ENCODE assay signal across 8 mouse cellular contexts in genomic region chr11:31870285-31871010, GRCm38 (mm10). TPM values are rescaled to one million over a fixed set of nuclear protein-coding genes. Genes with fewer than 3 reads are reported as not detected.
A peak's percentile ranks its signal among the peaks of the same experiment; 100 is the strongest.
DNase-seq lines count a peak whose midpoint lies in the region; ATAC-seq lines count a peak whose summit lies in the region.

No protein-coding gene starts in this region.

- no peaks in the 10 kb centered on the region for H3K27me3 ChIP-seq in lung, embryonic 16.5 days (ENCODE audit: control insufficient read depth, insufficient read depth, low read depth, low read length)

- peak; percentile 89 for DNase-seq in MEL-GATA-1-ER (ENCODE audit: extremely low read depth, low read depth)
- DNase-seq in cerebellum, adult 8-10 months = peak; percentile 99
- peak; percentile 99 for DNase-seq in forelimb bud, embryonic 11.5 days (ENCODE audit: low read depth, low spot score)
- DNase-seq in layer of hippocampus, adult 9-10 months (ENCODE audit: low spot score) = peak; percentile 96
- peak; percentile 83 for DNase-seq in ovary, postnatal 10 days (ENCODE audit: low spot score)
- peak; percentile 98 for DNase-seq in thymus, postnatal 10 days (ENCODE audit: low spot score in 2 of 2)

- under 1% methylated on average over 53 of the region's 53 CpGs for WGBS in lung, embryonic 16.5 days

- peak overlapping the region; percentile 88 for H3K27ac ChIP-seq in lung, embryonic 16.5 days (ENCODE audit: low read length)

- ATAC-seq in hematopoietic stem cell, adult 5-6 weeks (replicated peaks in 1 of 2; ENCODE audit: insufficient read depth in 1 of 2, low FRiP score in 2 of 2, low TSS enrichment in 1 of 2, low read depth in 1 of 2, poor library complexity in 2 of 2, severe bottlenecking in 2 of 2) = peak; percentile 99
- ATAC-seq in lung, embryonic 16.5 days (ENCODE audit: low read depth) = peak; percentile 100

- peak overlapping the region; percentile 92 for H3K4me2 ChIP-seq in lung, embryonic 16.5 days (ENCODE audit: low read depth, low read length)

- H3K36me3 ChIP-seq in lung, embryonic 16.5 days (ENCODE audit: control insufficient read depth, insufficient read depth, low read length) = no peaks in the 10 kb centered on the region

- H3K4me1 ChIP-seq in lung, embryonic 16.5 days (replicated peaks; ENCODE audit: control insufficient read depth, insufficient read depth, low read length) = peaks cover 11% of the 10 kb centered on the region; the same call in 1 of the 2 replicates

- peak overlapping the region; percentile 96 for H3K4me3 ChIP-seq in lung, embryonic 16.5 days (ENCODE audit: low read length)

- no peaks in the 10 kb centered on the region for H3K9me3 ChIP-seq in lung, embryonic 16.5 days (ENCODE audit: control insufficient read depth, low read length)

- H3K9ac ChIP-seq in lung, embryonic 16.5 days (ENCODE audit: low read length) = peak overlapping the region; percentile 80

RNA-seq across cellular contexts. Expression of gene Cpeb4, which starts 1.6 kb away (rescaled TPM):
- 11.0 and 17.5 TPM in 2 replicates for total RNA-seq in hematopoietic stem cell, adult 5-6 weeks (2017)
- polyA plus RNA-seq in lung, embryonic 16.5 days (2015; fragmentation: Nextera tagmentation; extraction: Ambion mirVana) = 3.5 and 4.4 TPM in 2 replicates

Comparison
In these comparisons a context has a peak if more than half of its experiments do, and no peak if none do; other contexts are left out.
1. Peak in every context shown above with its lines: DNase-seq, ATAC-seq, H3K4me3 ChIP-seq and H3K27ac ChIP-seq.